Mouse (Mus musculus): ENCODE measurements around the gene Zfp329. TPM values are rescaled to one million over a fixed set of nuclear protein-coding genes. Genes with fewer than 3 reads are reported as not detected.
"Not testable (repeated sequence)": the region's sequence is repeated elsewhere in the genome, so short reads cannot be mapped to it uniquely, and the experiment has no call there.

Gene Zfp329
- polyA plus RNA-seq, 1 experiment from 2014 or later, result 13.6 TPM

DNA sequence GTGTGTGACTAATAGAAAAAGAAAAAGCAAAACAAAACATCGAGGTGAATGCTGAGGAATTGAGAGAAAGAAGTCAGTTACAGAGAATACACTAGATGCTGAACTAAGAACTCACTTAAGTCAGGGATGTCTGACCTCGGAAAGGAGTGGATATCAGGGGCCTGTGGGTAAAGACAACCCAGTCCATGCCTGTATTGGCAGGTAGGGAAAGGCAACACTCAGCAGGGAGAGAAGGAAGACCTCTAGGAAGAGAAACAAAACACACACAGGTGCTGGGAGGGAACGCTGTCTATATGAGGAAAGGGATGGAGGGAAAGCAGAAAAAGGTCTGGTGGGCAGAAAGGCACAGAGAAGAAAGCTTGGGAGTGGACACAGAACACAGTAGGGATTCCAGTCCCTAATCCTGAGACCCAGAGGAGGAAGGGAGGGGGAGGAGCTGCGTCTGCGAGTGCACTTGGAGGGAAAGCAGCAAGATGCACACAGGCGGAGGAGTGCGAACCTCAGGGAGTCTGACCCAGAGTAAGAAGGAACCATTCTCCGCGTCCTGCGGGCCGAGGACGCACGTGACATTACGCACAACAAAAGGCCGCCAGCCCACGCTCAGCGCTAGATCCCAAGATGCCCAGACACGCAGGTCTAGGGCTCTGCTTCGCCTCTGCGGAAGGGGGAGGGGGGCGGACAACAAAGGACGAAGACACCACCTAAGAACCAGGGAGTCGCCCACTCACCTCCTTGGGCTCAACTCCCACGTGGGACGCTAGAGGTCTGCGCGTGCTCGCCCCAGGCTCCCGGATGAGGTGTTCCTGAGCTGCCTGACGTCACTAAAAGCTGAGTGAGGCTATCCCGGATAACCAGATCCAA lies 15.6 kb downstream of the Zfp329 start, which contains the start of gene Zscan18:
Gene Zscan18 (minus strand): TSS at position 770 of the 861 bp plus-strand sequence.
- Histone ChIP-seq H3K27me3 (ENCODE audit: control insufficient read depth, insufficient read depth, low read length) (no peaks in the 10 kb centered on the region), H3K36me3 (ENCODE audit: control insufficient read depth, insufficient read depth, low read length) (peaks cover 23% of the 10 kb centered on the region), H3K9ac (ENCODE audit: low read length) (peak within 1 kb of the TSS; percentile 82), H3K27ac (replicated peaks in 1 of 2; ENCODE audit: control insufficient read depth in 1 of 2, insufficient read depth in 1 of 2, low read depth in 2 of 2, low read length in 2 of 2) (peak within 1 kb of the TSS; percentile 65 to 71), H3K4me2 (ENCODE audit: low read length) (peak within 1 kb of the TSS; percentile 70), H3K4me1 (ENCODE audit: control insufficient read depth in 2 of 2, insufficient read depth in 2 of 2, low read length in 2 of 2) (peaks cover 4 to 11% of the 10 kb centered on the region in 2 experiments; a peak in 2 of 4 replicates), H3K9me3 (ENCODE audit: control insufficient read depth, low read length) (peaks cover 3% of the 10 kb centered on the region), H3K4me3 (ENCODE audit: control insufficient read depth in 1 of 2, insufficient read depth in 1 of 2, low read depth in 1 of 2, low read length in 2 of 2) (peak within 1 kb of the TSS; percentile 52 to 71)
- ATAC-seq (ENCODE audit: insufficient number of reproducible peaks, insufficient read depth, low FRiP score, low read depth), result peak; percentile 79
- WGBS, result 8% methylated on average over 31 of the region's 31 CpGs

DNA sequence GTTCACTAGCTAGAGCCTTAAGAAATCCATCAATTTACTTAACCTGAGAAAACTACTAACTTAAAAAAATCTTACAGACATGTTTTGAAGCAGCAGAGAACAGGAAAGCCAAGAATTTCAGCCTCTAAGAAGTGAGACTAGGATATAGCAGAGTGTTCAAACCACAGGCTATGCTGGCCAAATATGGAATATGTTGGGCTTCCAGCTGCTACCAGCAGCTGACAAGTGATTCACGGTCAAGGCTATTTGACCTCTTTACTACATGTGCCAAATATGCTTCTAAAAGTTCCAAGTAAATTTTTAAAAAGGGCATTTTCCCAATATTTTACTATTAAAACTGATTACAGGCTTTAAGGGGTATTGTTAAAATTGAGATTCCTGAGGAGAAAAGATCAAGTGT lies 19.1 kb downstream of the Zfp329 start:
- Histone ChIP-seq H3K27me3 (ENCODE audit: control insufficient read depth, insufficient read depth, low read length) (no peaks in the 10 kb centered on the region), H3K36me3 (ENCODE audit: control insufficient read depth, insufficient read depth, low read length) (peaks cover 11% of the 10 kb centered on the region)
- WGBS, result 23% methylated on average over 1 of the region's 1 CpGs

GRCm38 (mm10) chr7:12797971-12798370 lies 20.7 kb downstream of the Zfp329 start:
- no peak overlapping the region for H3K9ac ChIP-seq (ENCODE audit: low read length)
- H3K4me3 ChIP-seq (ENCODE audit: control insufficient read depth in 1 of 2, insufficient read depth in 1 of 2, low read depth in 1 of 2, low read length in 2 of 2), result no peak overlapping the region
- H3K27me3 ChIP-seq (ENCODE audit: control insufficient read depth, insufficient read depth, low read length), result no peaks in the 10 kb centered on the region
- H3K4me2 ChIP-seq (ENCODE audit: low read length), result no peak overlapping the region
- peaks cover 11% of the 10 kb centered on the region for H3K36me3 ChIP-seq (ENCODE audit: control insufficient read depth, insufficient read depth, low read length)
- no peak overlapping the region for H3K27ac ChIP-seq (replicated peaks in 1 of 2; ENCODE audit: control insufficient read depth in 1 of 2, insufficient read depth in 1 of 2, low read depth in 2 of 2, low read length in 2 of 2)
- no peak for ATAC-seq (ENCODE audit: insufficient number of reproducible peaks, insufficient read depth, low FRiP score, low read depth)
- peaks cover 2 to 11% of the 10 kb centered on the region in 2 experiments; a peak in 2 of 4 replicates for H3K4me1 ChIP-seq (ENCODE audit: control insufficient read depth in 2 of 2, insufficient read depth in 2 of 2, low read length in 2 of 2)
- 63% methylated on average over 2 of the region's 2 CpGs for WGBS
- peaks cover 19% of the 10 kb centered on the region for H3K9me3 ChIP-seq (ENCODE audit: control insufficient read depth, low read length)

More for the DNA sequence above, 19.1 kb downstream of the Zfp329 start:
- ATAC-seq (ENCODE audit: insufficient number of reproducible peaks, insufficient read depth, low FRiP score, low read depth), result no peak
- H3K4me3 ChIP-seq (ENCODE audit: control insufficient read depth in 1 of 2, insufficient read depth in 1 of 2, low read depth in 1 of 2, low read length in 2 of 2), result peak overlapping the region in 1 of 2 experiments; percentile 11; a peak in 1 of 4 replicates
- H3K4me2 ChIP-seq (ENCODE audit: low read length), result peak overlapping the region; percentile 50
- peaks cover 19% of the 10 kb centered on the region for H3K9me3 ChIP-seq (ENCODE audit: control insufficient read depth, low read length)
- 0 out of 2 replicates have a peak overlapping the region, but pooled peaks have one; percentile 25 for H3K9ac ChIP-seq (ENCODE audit: low read length)
- peaks cover 4 to 11% of the 10 kb centered on the region in 2 experiments; a peak in 2 of 4 replicates for H3K4me1 ChIP-seq (ENCODE audit: control insufficient read depth in 2 of 2, insufficient read depth in 2 of 2, low read length in 2 of 2)
- H3K27ac ChIP-seq (replicated peaks in 1 of 2; ENCODE audit: control insufficient read depth in 1 of 2, insufficient read depth in 1 of 2, low read depth in 2 of 2, low read length in 2 of 2), result peak overlapping the region; percentile 57 to 69

GRCm38 (mm10) chr7:12792624-12793023 lies 26.0 kb downstream of the Zfp329 start:
- WGBS, result 80% methylated on average over 11 of the region's 11 CpGs

GRCm38 (mm10) chr7:12788025-12788424 lies 30.6 kb downstream of the Zfp329 start:
- ATAC-seq (ENCODE audit: insufficient number of reproducible peaks, insufficient read depth, low FRiP score, low read depth), result no peak
- Histone ChIP-seq H3K36me3 (ENCODE audit: control insufficient read depth, insufficient read depth, low read length) (no peaks in the 10 kb centered on the region), H3K4me3 (ENCODE audit: control insufficient read depth in 1 of 2, insufficient read depth in 1 of 2, low read depth in 1 of 2, low read length in 2 of 2) (no peak overlapping the region), H3K27me3 (ENCODE audit: control insufficient read depth, insufficient read depth, low read length) (no peaks in the 10 kb centered on the region), H3K9me3 (ENCODE audit: control insufficient read depth, low read length) (no peaks in the 10 kb centered on the region), H3K4me2 (ENCODE audit: low read length) (no peak overlapping the region), H3K4me1 (ENCODE audit: control insufficient read depth in 2 of 2, insufficient read depth in 2 of 2, low read length in 2 of 2) (no peaks in the 10 kb centered on the region), H3K9ac (ENCODE audit: low read length) (no peak overlapping the region), H3K27ac (replicated peaks in 1 of 2; ENCODE audit: control insufficient read depth in 1 of 2, insufficient read depth in 1 of 2, low read depth in 2 of 2, low read length in 2 of 2) (no peak overlapping the region)
- WGBS, result 36% methylated on average over 5 of the region's 5 CpGs

More at GRCm38 (mm10) chr7:12792624-12793023, 26.0 kb downstream of the Zfp329 start:
- not testable (repeated sequence) for ATAC-seq (ENCODE audit: insufficient number of reproducible peaks, insufficient read depth, low FRiP score, low read depth); H3K27me3 ChIP-seq (ENCODE audit: control insufficient read depth, insufficient read depth, low read length); H3K4me1 ChIP-seq (ENCODE audit: control insufficient read depth in 2 of 2, insufficient read depth in 2 of 2, low read length in 2 of 2); H3K9ac ChIP-seq (ENCODE audit: low read length); H3K27ac ChIP-seq (replicated peaks in 1 of 2; ENCODE audit: control insufficient read depth in 1 of 2, insufficient read depth in 1 of 2, low read depth in 2 of 2, low read length in 2 of 2); H3K4me2 ChIP-seq (ENCODE audit: low read length); H3K4me3 ChIP-seq (ENCODE audit: control insufficient read depth in 1 of 2, insufficient read depth in 1 of 2, low read depth in 1 of 2, low read length in 2 of 2); H3K36me3 ChIP-seq (ENCODE audit: control insufficient read depth, insufficient read depth, low read length)
- H3K9me3 ChIP-seq (ENCODE audit: control insufficient read depth, low read length), result peaks cover 13% of the 10 kb centered on the region

DNA sequence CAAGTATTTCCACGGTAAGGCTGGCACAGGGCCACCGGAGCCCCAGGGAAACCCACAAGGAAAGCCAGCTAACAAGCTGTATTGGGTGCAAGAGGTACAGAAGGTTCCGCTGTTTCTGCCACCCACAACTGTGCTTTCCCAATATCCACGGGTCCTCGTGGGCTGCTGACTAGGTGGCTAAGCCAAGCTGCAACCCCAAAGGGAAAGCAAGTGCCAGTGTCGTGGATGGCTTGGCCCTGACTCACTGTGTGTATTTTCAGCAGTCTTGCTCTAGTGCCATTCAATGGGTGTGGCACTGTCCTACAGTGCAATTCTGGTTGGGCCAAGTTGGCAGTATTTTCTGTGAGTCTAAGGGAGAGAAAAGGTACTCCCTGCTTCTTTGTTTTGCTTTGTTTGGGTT lies 31.3 kb downstream of the Zfp329 start:
- no peak for ATAC-seq (ENCODE audit: insufficient number of reproducible peaks, insufficient read depth, low FRiP score, low read depth)
- H3K4me3 ChIP-seq (ENCODE audit: control insufficient read depth in 1 of 2, insufficient read depth in 1 of 2, low read depth in 1 of 2, low read length in 2 of 2), result no peak overlapping the region
- WGBS, result 75% methylated on average over 6 of the region's 6 CpGs
- no peak overlapping the region for H3K4me2 ChIP-seq (ENCODE audit: low read length)
- no peak overlapping the region for H3K9ac ChIP-seq (ENCODE audit: low read length)
- H3K27me3 ChIP-seq (ENCODE audit: control insufficient read depth, insufficient read depth, low read length), result no peaks in the 10 kb centered on the region
- no peaks in the 10 kb centered on the region for H3K36me3 ChIP-seq (ENCODE audit: control insufficient read depth, insufficient read depth, low read length)
- H3K4me1 ChIP-seq (ENCODE audit: control insufficient read depth in 2 of 2, insufficient read depth in 2 of 2, low read length in 2 of 2), result no peaks in the 10 kb centered on the region
- H3K9me3 ChIP-seq (ENCODE audit: control insufficient read depth, low read length), result no peaks in the 10 kb centered on the region
- H3K27ac ChIP-seq (replicated peaks in 1 of 2; ENCODE audit: control insufficient read depth in 1 of 2, insufficient read depth in 1 of 2, low read depth in 2 of 2, low read length in 2 of 2), result no peak overlapping the region

DNA sequence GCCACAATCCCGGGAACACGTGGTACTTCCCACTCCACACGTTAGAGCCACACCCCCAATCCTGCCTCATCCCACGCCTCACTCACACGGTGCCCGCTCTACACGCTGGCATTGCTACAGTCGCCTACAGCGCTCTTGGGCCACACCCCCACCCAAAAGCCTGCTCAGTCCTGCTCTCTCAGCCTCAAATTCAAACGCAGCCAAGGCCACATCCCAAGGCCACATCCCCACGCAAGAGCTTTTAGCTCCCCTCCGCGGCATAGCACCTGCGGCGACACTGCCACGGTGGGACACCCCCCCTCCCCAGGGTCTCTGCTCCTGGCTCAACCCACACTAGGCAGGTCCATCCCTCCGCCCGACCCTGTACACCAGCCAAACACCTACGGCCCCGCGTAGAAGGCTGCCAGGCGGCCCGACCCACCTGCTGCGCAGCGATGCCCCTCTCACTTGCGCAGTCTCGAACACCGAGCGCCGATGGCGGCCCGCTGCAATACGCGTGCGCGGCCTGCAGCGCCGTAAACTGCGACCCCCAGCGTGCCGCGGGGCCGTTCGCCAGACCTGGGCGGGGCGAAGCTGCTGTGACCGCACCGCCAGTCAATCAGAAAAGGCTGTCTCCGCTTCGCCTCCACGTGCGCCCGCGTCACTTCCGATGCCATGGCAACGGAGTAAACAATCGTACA lies 38.4 kb downstream of the Zfp329 start:
- Histone ChIP-seq H3K27ac (replicated peaks in 1 of 2; ENCODE audit: control insufficient read depth in 1 of 2, insufficient read depth in 1 of 2, low read depth in 2 of 2, low read length in 2 of 2) (no peak overlapping the region), H3K9ac (ENCODE audit: low read length) (peak overlapping the region; percentile 78)

More for the DNA sequence above, 38.4 kb downstream of the Zfp329 start:
- Histone ChIP-seq H3K4me2 (ENCODE audit: low read length) (peak overlapping the region; percentile 97), H3K36me3 (ENCODE audit: control insufficient read depth, insufficient read depth, low read length) (peaks cover 1% of the 10 kb centered on the region; the same call in 1 of the 2 replicates), H3K9me3 (ENCODE audit: control insufficient read depth, low read length) (no peaks in the 10 kb centered on the region), H3K27me3 (ENCODE audit: control insufficient read depth, insufficient read depth, low read length) (no peaks in the 10 kb centered on the region), H3K4me1 (ENCODE audit: control insufficient read depth in 2 of 2, insufficient read depth in 2 of 2, low read length in 2 of 2) (peaks cover 0 to 5% of the 10 kb centered on the region in 2 experiments; a peak in 1 of 4 replicates), H3K4me3 (ENCODE audit: control insufficient read depth in 1 of 2, insufficient read depth in 1 of 2, low read depth in 1 of 2, low read length in 2 of 2) (peak overlapping the region; percentile 48 to 83)
- ATAC-seq (ENCODE audit: insufficient number of reproducible peaks, insufficient read depth, low FRiP score, low read depth), result peak; percentile 87
- under 1% methylated on average over 57 of the region's 57 CpGs for WGBS

All from heart, embryonic 14.5 days (tissue).